Mouse (Mus musculus) hindbrain, embryonic 10.5 days (tissue): Measurements from ENCODE around the gene Ndufa11. TPM values are rescaled to one million over a fixed set of nuclear protein-coding genes. Genes with fewer than 3 reads are reported as not detected.
A peak's percentile ranks its signal among the peaks of the same experiment; 100 is the strongest.

ENCODE experiments used
- DNase-seq: peaks from one replicate; pipeline ENCODE4 v3.0.0-alpha.2; 2017; ENCODE audit warnings: low spot score
- H3K27ac ChIP-seq: fragments of 300-500 bp; sonication (generic); 2 replicates; pipeline ENCODE4 v1.5.1; 2016; ENCODE audit warnings: mild to moderate bottlenecking, moderate library complexity
- H3K27me3 ChIP-seq: fragments of 300-500 bp; sonication (generic); 2 replicates; pipeline ENCODE4 v1.6.1; 2016; ENCODE audit warnings: mild to moderate bottlenecking; ENCODE audit not compliant: poor library complexity, insufficient read depth, severe bottlenecking
- H3K36me3 ChIP-seq: fragments of 300-500 bp; sonication (generic); 2 replicates; pipeline ENCODE4 v1.6.1; 2016; ENCODE audit warnings: mild to moderate bottlenecking, moderate library complexity
- H3K4me1 ChIP-seq: fragments of 300-500 bp; sonication (generic); replicated peaks from 2 replicates; pipeline ENCODE4 v1.6.1; 2016; ENCODE audit warnings: mild to moderate bottlenecking
- H3K4me3 ChIP-seq: fragments of 300-500 bp; sonication (generic); 2 replicates; pipeline ENCODE4 v1.5.1; 2016; ENCODE audit warnings: mild to moderate bottlenecking, moderate library complexity
- H3K9me3 ChIP-seq: fragments of 300-500 bp; sonication (generic); 2 replicates; pipeline ENCODE4 v1.6.1; 2016; ENCODE audit warnings: mild to moderate bottlenecking, moderate library complexity
- WGBS: fragments of 180-500 bp; shearing (Covaris S2); methylation state at CpG from one replicate; pipeline ENCODE4 v1.1.7; 2016; 5-methylcytosine and 5-hydroxymethylcytosine counted together
- polyA plus RNA-seq: library from polyadenylated mRNA; unstranded; fragments of >200 nt; fragmentation: Nextera tagmentation; extraction: Ambion mirVana; gene quantifications from 2 replicates; pipeline ENCODE4 v1.2.1, GENCODE M21; 2016

The Ndufa11 gene
- polyA plus RNA-seq, 1 experiment from 2014 or later: 446 TPM

DNA sequence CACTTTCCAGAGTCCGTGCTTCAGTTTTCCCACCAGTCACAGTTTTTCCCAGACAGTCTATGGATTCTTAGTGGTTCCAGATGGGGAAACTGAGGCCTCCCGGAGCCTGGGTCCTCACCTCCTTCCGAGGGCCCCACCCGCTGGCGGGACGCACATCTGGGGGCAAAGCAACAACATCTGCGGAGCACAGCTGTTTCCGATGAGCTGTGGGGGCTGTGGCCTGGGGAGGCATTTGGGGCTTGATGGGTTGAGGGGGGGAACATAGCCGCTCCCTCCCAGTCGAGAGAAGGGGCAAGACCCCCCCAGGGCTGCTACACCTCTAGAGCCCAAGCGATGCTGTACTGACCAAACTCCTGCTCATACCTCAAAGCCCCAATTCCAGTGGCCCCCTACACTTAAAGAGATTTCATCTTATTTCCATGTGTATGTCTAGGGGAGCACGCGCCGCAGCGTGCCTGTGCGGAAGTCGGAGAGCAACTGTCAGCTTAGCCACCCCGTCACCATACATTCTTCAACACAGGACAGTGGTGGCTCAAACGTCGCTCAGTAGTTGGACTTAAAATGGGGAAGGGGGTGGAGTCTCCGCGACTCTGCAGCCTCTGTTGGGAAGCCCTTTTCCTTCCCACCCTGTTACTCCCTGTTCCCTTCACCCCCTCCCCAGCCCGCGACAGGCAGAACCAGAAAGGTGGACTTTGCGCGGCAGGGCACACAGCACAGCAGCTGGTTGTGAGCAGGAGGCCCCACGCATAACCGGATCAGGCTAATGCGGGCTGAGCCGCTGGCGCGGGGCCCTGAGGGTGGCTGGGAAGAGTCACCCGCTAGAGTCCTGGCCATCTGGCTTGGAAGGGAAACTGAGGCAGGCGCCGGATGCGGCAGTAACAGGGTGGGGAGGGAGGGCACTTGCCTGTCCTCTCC, 37.0 kb downstream of the Ndufa11 start:
- Histone ChIP-seq H3K36me3 (no peaks in the 10 kb centered on the region), H3K27ac (no peak overlapping the region), H3K4me3 (peak overlapping the region; percentile 16; the same call in 1 of the 2 replicates), H3K9me3 (peaks cover 4% of the 10 kb centered on the region; the same call in 1 of the 2 replicates), H3K27me3 (peaks cover 99% of the 10 kb centered on the region), H3K4me1 (peaks cover 59% of the 10 kb centered on the region)
- DNase-seq: no peak
- 14% methylated on average over 36 of the region's 36 CpGs for WGBS

DNA sequence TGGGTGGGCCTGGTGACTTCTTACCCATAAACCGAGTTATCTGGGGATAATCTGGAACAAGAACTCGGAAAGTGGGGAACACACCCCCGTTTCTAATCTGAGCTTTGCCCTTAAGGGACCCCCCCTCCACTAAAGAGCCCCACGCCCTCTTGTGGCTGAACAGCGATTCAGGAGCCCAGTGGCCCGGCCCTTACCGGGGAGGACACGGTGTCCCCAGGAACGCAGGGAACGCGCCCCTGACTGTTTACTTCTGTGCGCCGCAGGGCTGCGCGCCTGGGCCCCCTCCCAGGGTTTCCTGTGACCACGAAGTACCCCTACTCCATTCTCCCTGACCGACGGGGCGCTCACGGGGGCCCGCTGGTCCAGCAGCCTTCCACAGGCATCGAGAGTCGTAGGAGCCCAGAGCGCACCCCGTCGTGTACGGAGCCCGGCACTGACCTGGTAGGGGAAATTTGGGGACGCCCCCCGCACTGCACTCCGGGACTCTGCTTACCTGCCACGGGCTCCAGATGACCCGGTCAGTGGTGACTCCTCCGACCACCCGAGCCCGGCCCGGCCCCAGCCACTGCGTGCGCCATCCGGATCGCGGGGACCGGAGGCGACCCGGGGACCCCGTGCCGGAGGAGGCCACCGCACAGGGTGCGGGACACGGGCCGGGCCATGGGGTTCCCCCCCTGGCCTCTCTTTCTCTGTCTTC, 39.3 kb downstream of the Ndufa11 start:
- H3K27ac ChIP-seq: peak overlapping the region; percentile 73
- DNase-seq: no peak

DNA sequence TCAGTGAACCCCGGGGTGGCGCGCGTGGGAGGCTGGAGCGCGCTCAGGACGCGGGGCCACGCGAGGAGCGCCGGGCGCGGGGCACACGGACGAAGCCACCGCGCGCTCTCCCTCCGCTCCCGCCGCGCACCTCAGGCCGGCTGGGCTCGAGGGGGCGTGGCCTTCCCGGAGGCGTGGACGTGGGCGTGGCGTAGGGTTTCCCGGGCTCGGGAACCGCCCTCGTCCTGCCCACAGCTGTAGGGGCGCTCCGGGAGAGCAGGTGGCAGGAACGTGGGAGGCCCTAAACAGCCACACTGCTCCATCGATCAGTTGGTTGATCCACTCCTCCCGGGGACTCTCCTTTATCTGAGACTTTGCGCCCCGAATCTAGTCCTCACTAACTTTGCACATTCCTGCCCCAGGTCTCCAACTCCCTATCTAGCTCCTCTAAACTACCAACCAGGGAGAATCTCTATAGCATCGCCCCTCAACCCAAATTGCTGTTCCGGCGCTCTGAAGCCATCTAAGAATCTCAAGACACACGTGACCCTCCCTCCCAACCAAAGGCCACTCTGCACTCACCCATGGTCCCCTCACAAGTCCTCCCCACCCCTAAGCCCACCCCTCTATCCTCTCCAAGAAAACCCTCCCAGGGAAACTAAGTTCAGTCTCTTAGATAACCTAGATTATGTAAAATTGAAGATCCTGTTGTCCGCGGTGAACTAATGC, 40.0 kb downstream of the Ndufa11 start, which contains the start of gene Nrtn:
TSS of gene Nrtn (minus strand) at position 115 of the 708 bp plus-strand sequence.
- peaks cover 65% of the 10 kb centered on the region for H3K4me1 ChIP-seq
- H3K27me3 ChIP-seq: peaks cover 91% of the 10 kb centered on the region
- H3K36me3 ChIP-seq: no peaks in the 10 kb centered on the region
- peak within 1 kb of the TSS; percentile 73 for H3K27ac ChIP-seq
- peak; percentile 81 for DNase-seq
- peak within 1 kb of the TSS; percentile 61 for H3K4me3 ChIP-seq
- WGBS: under 1% methylated on average over 48 of the region's 48 CpGs
- H3K9me3 ChIP-seq: peaks cover 4% of the 10 kb centered on the region; the same call in 1 of the 2 replicates

More for the DNA sequence above, 39.3 kb downstream of the Ndufa11 start:
- 1% methylated on average over 51 of the region's 51 CpGs for WGBS
- Histone ChIP-seq H3K4me1 (peaks cover 62% of the 10 kb centered on the region), H3K27me3 (peaks cover 99% of the 10 kb centered on the region), H3K4me3 (peak overlapping the region; percentile 61), H3K36me3 (no peaks in the 10 kb centered on the region), H3K9me3 (peaks cover 4% of the 10 kb centered on the region; the same call in 1 of the 2 replicates)

DNA sequence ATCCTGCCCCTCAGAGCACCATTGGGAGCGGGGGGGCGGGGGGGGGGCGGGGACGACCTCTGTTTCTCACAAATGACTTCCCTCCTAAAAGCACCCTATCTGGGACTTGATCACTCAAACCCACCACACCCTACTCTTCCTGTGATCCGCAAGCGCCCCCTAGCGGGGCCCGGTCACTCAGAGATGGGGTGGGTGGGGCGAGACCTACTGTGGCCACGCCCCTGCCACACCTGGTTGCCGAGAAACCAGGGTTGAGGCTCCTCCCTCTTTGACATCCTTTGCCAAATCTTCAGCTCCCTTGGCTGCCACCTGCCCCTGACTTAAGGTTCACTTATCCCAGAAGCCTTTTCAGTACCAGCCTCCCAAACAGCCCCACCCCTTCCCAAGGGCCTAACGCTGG, 40.6 kb downstream of the Ndufa11 start:
- DNase-seq: peak; percentile 61
- Histone ChIP-seq H3K4me1 (peaks cover 70% of the 10 kb centered on the region), H3K4me3 (peak overlapping the region; percentile 61; the same call in 1 of the 2 replicates), H3K36me3 (no peaks in the 10 kb centered on the region), H3K27ac (0 out of 2 replicates have a peak overlapping the region, but pooled peaks have one; percentile 73), H3K9me3 (peaks cover 4% of the 10 kb centered on the region; the same call in 1 of the 2 replicates), H3K27me3 (peaks cover 86% of the 10 kb centered on the region)
- WGBS: 7% methylated on average over 12 of the region's 12 CpGs

DNA sequence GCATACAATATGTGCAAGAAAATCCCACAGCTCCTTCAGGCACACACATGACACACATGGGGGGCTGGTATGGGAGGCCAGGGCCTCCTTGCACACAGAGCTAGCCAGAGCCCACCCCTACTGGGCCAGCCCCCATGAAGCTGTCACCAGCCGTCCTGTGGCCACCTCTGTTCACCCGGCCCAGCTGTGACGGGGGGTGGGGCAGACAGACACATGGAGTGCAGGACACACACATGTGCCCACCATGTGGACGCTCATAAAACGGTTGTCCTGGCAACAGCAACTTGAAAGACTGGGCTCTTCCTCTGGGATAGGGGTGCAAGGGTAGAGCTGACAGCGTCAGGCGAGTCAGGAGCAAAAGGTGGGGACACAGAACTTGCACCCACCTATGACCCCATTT, 41.7 kb downstream of the Ndufa11 start:
- WGBS: 60% methylated on average over 7 of the region's 7 CpGs
- Histone ChIP-seq H3K4me3 (no peak overlapping the region), H3K9me3 (peaks cover 4% of the 10 kb centered on the region; the same call in 1 of the 2 replicates), H3K36me3 (no peaks in the 10 kb centered on the region), H3K27ac (no peak overlapping the region), H3K27me3 (peaks cover 75% of the 10 kb centered on the region), H3K4me1 (peaks cover 63% of the 10 kb centered on the region)
- no peak for DNase-seq

DNA sequence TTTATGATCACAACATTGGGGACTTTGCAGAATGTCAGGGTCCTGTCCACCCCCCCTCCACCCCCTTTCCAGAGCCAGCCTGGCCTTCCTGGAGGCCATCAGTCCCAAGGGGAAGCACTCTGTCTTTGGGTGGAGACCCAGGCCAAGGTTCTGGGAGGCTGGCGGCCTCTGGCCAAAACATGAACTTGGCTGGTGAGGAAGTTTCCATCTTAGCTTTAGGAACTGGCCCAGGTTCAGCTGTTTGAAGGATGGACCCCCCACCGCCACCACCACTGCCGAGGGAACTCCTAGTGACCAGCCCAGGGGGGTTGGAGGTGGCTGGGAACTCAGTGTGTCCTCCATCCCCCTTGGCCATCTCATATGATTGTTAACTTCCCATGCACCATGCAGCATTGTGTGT, 43.5 kb downstream of the Ndufa11 start:
- DNase-seq: no peak
- WGBS: 69% methylated on average over 3 of the region's 3 CpGs
- Histone ChIP-seq H3K27me3 (peaks cover 56% of the 10 kb centered on the region), H3K4me3 (peak overlapping the region; percentile 64; the same call in 1 of the 2 replicates), H3K9me3 (peaks cover 4% of the 10 kb centered on the region; the same call in 1 of the 2 replicates), H3K4me1 (peaks cover 62% of the 10 kb centered on the region), H3K36me3 (no peaks in the 10 kb centered on the region), H3K27ac (peak overlapping the region; percentile 91; the same call in 1 of the 2 replicates)

DNA sequence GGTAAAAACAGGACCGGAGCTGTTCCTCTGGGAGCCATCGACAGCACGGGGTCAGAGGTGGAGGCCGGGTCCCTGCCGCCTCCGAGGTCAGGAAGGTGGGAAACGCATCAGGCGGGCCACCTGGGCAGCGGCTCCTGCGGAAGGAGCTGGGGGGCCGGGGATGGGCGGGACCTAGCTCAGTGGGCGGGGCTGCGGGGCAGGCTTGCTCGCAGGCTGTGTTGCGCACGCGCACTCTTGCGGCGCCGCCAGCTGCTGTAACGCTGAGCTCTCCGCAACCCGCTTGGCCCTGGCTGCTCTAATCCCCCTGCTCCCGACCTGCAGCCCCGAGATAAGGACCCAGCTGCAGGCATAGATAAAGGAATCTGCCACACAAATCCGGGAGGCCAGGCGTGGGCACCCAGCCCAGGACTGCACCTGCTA, 44.4 kb downstream of the Ndufa11 start:
- peaks cover 54% of the 10 kb centered on the region for H3K4me1 ChIP-seq
- H3K27me3 ChIP-seq: peaks cover 47% of the 10 kb centered on the region
- peak overlapping the region; percentile 91 for H3K27ac ChIP-seq
- peaks cover 7% of the 10 kb centered on the region for H3K36me3 ChIP-seq
- H3K4me3 ChIP-seq: peak overlapping the region; percentile 64
- under 1% methylated on average over 28 of the region's 28 CpGs for WGBS
- H3K9me3 ChIP-seq: peaks cover 4% of the 10 kb centered on the region; the same call in 1 of the 2 replicates
- DNase-seq: peak; percentile 90

DNA sequence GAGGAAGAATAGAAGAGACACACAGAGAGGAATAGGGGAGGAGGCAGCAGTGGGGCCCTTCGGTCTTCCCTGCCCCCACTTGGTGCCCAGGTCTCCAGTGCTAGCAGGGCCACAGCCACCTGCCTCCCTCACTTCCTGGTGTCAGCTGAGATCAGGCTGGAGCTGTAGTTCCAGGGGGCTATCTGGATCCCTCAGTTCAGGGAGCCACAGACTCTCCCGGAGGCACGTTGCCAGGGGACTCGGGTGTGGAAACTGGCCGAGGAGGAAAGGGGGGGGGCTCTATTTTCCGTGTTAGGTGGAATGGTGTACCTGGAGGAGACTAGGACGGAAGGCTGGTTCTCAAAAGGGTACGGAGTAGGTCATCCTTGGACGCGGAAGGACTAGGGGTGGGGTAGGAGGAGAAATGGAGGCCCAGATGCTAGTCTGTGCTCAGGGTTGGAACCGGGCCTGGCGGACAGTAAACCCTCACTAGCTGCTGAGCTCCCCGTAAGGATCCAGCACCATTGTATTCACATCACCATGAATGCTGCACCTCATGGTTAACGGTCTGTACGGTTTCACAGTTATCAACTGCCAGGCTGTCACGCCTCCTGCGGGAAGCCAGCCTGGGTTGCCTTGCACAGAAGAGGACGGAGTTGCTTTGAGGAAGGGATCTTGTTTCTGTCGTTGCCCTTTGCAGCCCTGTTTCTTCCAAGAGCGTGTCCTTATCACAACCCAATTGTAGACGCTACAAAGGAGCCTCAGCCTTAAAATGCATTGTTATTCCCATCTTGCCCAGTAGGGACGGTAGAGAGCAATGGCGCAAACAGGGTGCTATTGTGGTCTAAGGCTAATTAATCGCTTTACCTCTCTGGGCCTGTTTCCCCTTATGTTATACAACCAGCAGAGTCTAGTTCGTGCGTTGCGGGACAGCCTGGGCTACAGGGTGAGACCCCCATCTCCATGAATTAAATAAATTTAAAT, 45.5 kb downstream of the Ndufa11 start:
- H3K4me1 ChIP-seq: peaks cover 44% of the 10 kb centered on the region
- DNase-seq: peak; percentile 68
- H3K27ac ChIP-seq: peak overlapping the region; percentile 91
- peaks cover 4% of the 10 kb centered on the region; the same call in 1 of the 2 replicates for H3K9me3 ChIP-seq
- peaks cover 37% of the 10 kb centered on the region for H3K27me3 ChIP-seq
- 49% methylated on average over 27 of the region's 27 CpGs for WGBS
- H3K36me3 ChIP-seq: peaks cover 18% of the 10 kb centered on the region
- H3K4me3 ChIP-seq: peak overlapping the region; percentile 64

DNA sequence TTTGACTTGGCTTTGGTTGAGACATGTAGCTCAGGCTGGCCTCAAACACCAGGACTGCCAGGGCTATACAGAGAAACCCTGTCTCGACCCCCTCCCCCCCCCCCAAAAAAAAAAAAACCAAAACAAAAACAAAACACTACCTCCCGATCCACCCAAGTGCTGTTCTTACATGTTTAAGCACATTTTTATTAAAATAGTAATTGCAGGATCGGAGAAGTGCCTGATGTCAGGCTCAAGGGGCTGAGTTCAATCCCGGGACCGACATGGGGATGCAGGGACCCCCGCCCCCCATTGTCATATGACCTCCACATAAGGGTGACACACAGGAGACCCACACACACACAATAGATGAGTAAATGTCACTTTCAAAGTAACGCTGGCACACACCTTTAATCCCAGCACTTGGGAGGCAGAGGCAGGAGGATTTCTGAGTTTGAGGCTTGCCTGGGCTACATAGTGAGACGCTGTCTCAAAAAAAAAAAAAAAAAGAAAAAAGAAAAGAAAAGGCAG, 46.2 kb downstream of the Ndufa11 start:
- H3K27ac ChIP-seq: no peak overlapping the region

DNA sequence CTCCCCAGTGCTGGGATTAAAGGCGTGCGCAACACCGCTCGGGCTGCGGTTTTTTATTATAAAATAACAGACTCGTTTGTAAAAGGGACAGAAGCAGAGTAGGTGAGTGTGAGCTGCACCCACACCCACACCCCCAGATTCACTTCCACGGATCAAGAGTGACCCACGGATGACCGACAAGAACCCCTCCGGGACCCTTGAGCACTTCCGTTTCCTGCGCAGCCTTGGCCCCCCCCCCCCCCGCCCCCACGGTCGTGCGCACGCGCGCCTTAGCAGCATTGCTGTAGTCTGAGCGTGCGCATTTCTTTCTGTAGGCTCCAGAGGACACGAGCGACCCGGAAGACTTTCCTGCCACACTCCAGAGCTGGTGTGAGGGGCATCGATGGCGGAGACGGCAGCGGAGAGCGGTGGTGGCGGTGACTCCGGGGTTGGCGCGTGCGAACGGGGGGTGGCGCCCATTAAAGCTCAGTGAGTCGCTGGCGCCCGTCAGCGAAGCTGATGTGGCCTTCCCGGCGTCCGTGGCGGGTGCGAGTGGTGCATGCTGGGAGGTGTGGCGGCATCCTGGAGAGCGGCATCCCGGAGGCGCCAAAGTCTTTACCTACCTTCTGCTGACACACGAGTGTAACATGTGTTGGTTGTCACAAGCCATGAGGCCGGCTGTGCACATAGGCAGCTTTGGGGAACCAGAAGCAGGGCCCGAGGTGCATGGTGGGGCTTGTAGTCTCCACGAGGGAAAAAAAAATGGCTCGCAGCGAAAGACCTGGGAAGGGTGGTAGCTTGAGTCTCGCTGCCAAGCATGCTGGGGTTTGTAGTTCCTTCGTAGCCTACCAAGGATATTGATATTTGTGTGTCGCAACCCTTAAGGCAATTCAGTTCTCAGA, 47.1 kb downstream of the Ndufa11 start, which contains the start of gene Dus3l:
TSS of gene Dus3l (plus strand) at position 284 of the 881 bp plus-strand sequence.
- WGBS: 1% methylated on average over 58 of the region's 58 CpGs
- H3K9me3 ChIP-seq: no peaks in the 10 kb centered on the region
- H3K27me3 ChIP-seq: peaks cover 20% of the 10 kb centered on the region
- peak; percentile 92 for DNase-seq
- peaks cover 31% of the 10 kb centered on the region for H3K4me1 ChIP-seq
- H3K4me3 ChIP-seq: peak within 1 kb of the TSS; percentile 85
- H3K27ac ChIP-seq: peak within 1 kb of the TSS; percentile 98
- H3K36me3 ChIP-seq: peaks cover 34% of the 10 kb centered on the region

More for the DNA sequence above, 46.2 kb downstream of the Ndufa11 start:
- Histone ChIP-seq H3K27me3 (peaks cover 29% of the 10 kb centered on the region), H3K4me1 (peaks cover 38% of the 10 kb centered on the region), H3K36me3 (peaks cover 25% of the 10 kb centered on the region), H3K9me3 (0 out of 2 replicates have a peak, but pooled peaks cover 3% of the 10 kb centered on the region), H3K4me3 (peak overlapping the region; percentile 85)
- DNase-seq: no peak
- WGBS: 80% methylated on average over 8 of the region's 8 CpGs
